Mouse (Mus musculus): ENCODE data around the gene Cyb5b. TPM values are rescaled to one million over a fixed set of nuclear protein-coding genes. Genes with fewer than 3 reads are reported as not detected.

Cyb5b gene
- total RNA-seq, 2 experiments from 2014 or later, result 216 to 248 TPM

GRCm38 (mm10) chr8:107221924-107222851, 71.7 kb downstream of the Cyb5b start:
- peak; percentile 77 for DNase-seq

DNA sequence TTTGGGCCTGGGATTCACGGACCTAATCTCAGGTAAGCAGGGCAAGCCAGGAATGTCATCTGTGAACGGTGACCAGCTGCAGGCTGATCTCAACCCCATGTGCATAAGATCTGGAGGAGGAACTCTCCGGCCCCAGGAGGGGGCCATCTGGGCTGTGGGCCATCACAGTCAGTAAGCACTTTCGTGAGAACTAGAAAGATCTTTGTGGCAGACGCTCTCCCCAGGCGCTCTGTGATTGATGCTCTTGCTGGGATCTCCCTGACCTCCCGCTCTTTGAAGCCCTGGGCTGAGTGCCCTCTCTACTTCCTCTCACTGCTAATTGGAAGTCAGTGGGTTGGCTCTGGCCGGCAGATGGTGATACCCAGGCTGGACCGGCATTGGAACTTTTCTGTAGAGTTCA, 75.7 kb downstream of the Cyb5b start:
- peak; percentile 67 for DNase-seq

GRCm38 (mm10) chr8:107227011-107227626, 76.7 kb downstream of the Cyb5b start:
- DNase-seq, result peak; percentile 51

DNA sequence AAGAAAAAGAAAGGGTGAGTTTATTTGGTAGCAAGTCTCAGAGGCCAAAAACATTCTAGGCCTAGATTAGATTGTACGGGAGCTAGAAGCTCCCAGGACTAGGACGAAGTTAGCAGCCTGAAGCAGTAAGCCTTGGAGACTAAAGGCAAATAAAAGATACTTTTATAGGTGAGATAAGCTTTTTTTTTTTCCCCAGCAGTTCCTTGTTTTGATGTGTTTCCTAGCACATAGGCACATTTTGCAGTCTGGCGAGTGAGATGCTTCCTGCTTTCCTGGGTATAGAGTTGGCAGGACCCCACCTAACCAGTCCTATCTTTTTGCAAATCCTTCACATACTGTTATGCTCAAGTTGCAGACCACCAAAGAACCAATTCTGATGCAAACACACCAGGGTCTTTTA, 82.8 kb downstream of the Cyb5b start:
- DNase-seq, result no peak

DNA sequence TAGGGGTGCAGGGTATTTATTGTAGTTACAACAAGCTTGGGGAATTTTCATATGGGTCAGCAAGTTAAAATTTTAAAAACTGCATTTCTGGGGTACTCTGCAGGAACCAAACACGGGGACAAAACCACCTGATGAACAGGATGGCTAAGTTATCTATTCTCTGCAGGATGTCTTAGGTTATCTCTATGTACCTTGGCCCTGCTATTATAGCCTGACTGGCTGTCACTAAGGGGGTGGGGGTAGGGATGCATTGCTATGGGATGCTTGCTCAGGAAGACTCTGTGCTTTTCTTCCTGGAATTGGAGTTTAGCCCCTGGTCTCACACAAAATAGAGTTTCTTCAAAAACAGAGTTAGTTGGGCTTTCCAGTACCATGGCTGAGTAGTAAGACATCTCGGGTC, 83.3 kb downstream of the Cyb5b start:
- no peak for DNase-seq

Other genes with a start within 250 kb of the Cyb5b start
- 10 to 100 TPM; 23.5 to 30.0 TPM for gene Sntb2, start 214.9 kb upstream of the Cyb5b start, total RNA-seq (2021)
- 10 to 100 TPM; 54.5 to 55.5 TPM for gene Vps4a, start 119.4 kb upstream of the Cyb5b start, total RNA-seq (2021)
- 10 to 100 TPM; 36.4 to 42.2 TPM for gene Pdf, start 102.0 kb upstream of the Cyb5b start, total RNA-seq (2021)
- gene Cog8, start 94.0 kb upstream of the Cyb5b start, total RNA-seq (2021), result 10 to 100 TPM; 24.2 to 26.6 TPM
- 10 to 100 TPM; 32.9 to 48.6 TPM for gene Nip7, start 93.8 kb upstream of the Cyb5b start, total RNA-seq (2021)
- gene Tmed6, start 85.0 kb upstream of the Cyb5b start, total RNA-seq (2021), result not detected
- gene Terf2, start 54.1 kb upstream of the Cyb5b start, total RNA-seq (2021), result 10 to 100 TPM; 22.0 to 26.4 TPM
- 100 to 1,000 TPM in 1 of 2 experiments, 10 to 100 TPM in 1; 68.6 to 138 TPM for gene Nfat5, start 142.8 kb downstream of the Cyb5b start, total RNA-seq (2021)